Mouse (Mus musculus) MEL (cell line): ENCODE measurements around the gene Tiam1. TPM values are rescaled to one million over a fixed set of nuclear protein-coding genes. Genes with fewer than 3 reads are reported as not detected.

Experiments used
- DNase-seq: peaks from one replicate; pipeline ENCODE4 v3.0.0; 2011; ENCODE audit warnings: low read depth, low spot score
- H3K27ac ChIP-seq: 2 replicates; pipeline ENCODE4 v1.5.1; 2012; ENCODE audit warnings: low read depth, mild to moderate bottlenecking, control low read depth, low read length, moderate library complexity; ENCODE audit not compliant: control insufficient read depth
- H3K27me3 ChIP-seq, 2 experiments: fragments of 150-350 bp in 1 of 2; sonication (generic) in 1 of 2; 2 replicates each; pipeline ENCODE4 v1.6.1; 2012; ENCODE audit warnings: low read length in 2 of 2, mild to moderate bottlenecking in 2 of 2, improper control_type of control experiment in 1 of 2, moderate library complexity in 1 of 2; ENCODE audit not compliant: insufficient read depth in 2 of 2, control insufficient read depth in 1 of 2
- H3K36me3 ChIP-seq, 2 experiments: 2 replicates each; pipeline ENCODE4 v1.6.1; 2012 to 2014; ENCODE audit warnings: low read length in 2 of 2, improper control_type of control experiment in 1 of 2, inconsistent platforms in 1 of 2, mild to moderate bottlenecking in 1 of 2; ENCODE audit not compliant: insufficient read depth in 2 of 2, control insufficient read depth in 1 of 2
- H3K4me1 ChIP-seq, 2 experiments: fragments of 150-350 bp in 1 of 2; sonication (generic) in 1 of 2; 2 replicates each; pipeline ENCODE4 v1.6.1; 2012; ENCODE audit warnings: low read length in 2 of 2, improper control_type of control experiment in 1 of 2, mild to moderate bottlenecking in 1 of 2; ENCODE audit not compliant: insufficient read depth in 2 of 2, control insufficient read depth in 1 of 2
- H3K4me3 ChIP-seq, 2 experiments: fragments of 150-350 bp in 1 of 2; sonication (generic) in 1 of 2; 2 replicates each; pipeline ENCODE4 v1.5.1; 2012; ENCODE audit warnings: low read depth in 2 of 2, low read length in 2 of 2, mild to moderate bottlenecking in 2 of 2, moderate library complexity in 2 of 2, control low read depth in 1 of 2, improper control_type of control experiment in 1 of 2; ENCODE audit not compliant: control insufficient read depth in 1 of 2, insufficient read depth in 1 of 2
- H3K79me2 ChIP-seq: 2 replicates; pipeline ENCODE4 v1.6.1; 2012; ENCODE audit warnings: mild to moderate bottlenecking, low read length, moderate library complexity; ENCODE audit not compliant: control insufficient read depth, poor library complexity, insufficient read depth
- H3K9ac ChIP-seq: 2 replicates; pipeline ENCODE4 v1.6.1; 2012; ENCODE audit warnings: low read depth, mild to moderate bottlenecking, control low read depth, low read length, moderate library complexity; ENCODE audit not compliant: control insufficient read depth, poor library complexity, severe bottlenecking
- H3K9me3 ChIP-seq: fragments of 150-350 bp; sonication (generic); replicated peaks from 2 replicates; pipeline ENCODE4 v1.6.1; 2012; ENCODE audit warnings: mild to moderate bottlenecking, low read length, improper control_type of control experiment, moderate library complexity; ENCODE audit not compliant: insufficient read depth
- BHLHE40 ChIP-seq: IDR thresholded peaks from 2 replicates; pipeline ENCODE4 v1.6.1; 2012; ENCODE audit warnings: low read depth, mild to moderate bottlenecking, inconsistent platforms, low read length, improper control_type of control experiment, borderline replicate concordance
- E2F4 ChIP-seq: IDR thresholded peaks from 2 replicates; pipeline ENCODE4 v1.6.1; 2011; ENCODE audit warnings: low read depth, low read length, improper control_type of control experiment, borderline replicate concordance
- ETS1 ChIP-seq: IDR thresholded peaks from 2 replicates; pipeline ENCODE4 v1.6.1; 2012; ENCODE audit warnings: low read depth, mild to moderate bottlenecking, inconsistent platforms, low read length, improper control_type of control experiment, moderate library complexity
- GATA1 ChIP-seq: IDR thresholded peaks from 2 replicates; pipeline ENCODE4 v1.6.1; 2011; ENCODE audit warnings: low read depth, low read length, improper control_type of control experiment
- HCFC1 ChIP-seq: IDR thresholded peaks from 2 replicates; pipeline ENCODE4 v1.6.1; 2012; ENCODE audit warnings: low read depth, mild to moderate bottlenecking, inconsistent platforms, low read length, improper control_type of control experiment, moderate library complexity
- KAT2A ChIP-seq: conservative IDR thresholded peaks from 2 replicates; pipeline ENCODE4 v1.6.1; 2012; ENCODE audit warnings: low read depth, low read length, improper control_type of control experiment, inconsistent platforms
- MAFK ChIP-seq: IDR thresholded peaks from 2 replicates; pipeline ENCODE4 v1.6.1; 2011; ENCODE audit warnings: low read depth, mild to moderate bottlenecking, low read length, improper control_type of control experiment, borderline replicate concordance
- MEF2A ChIP-seq: IDR thresholded peaks from 2 replicates; pipeline ENCODE4 v1.6.1; 2014; ENCODE audit warnings: low read depth, mild to moderate bottlenecking, inconsistent platforms, low read length, improper control_type of control experiment; ENCODE audit not compliant: poor library complexity, insufficient replicate concordance, severe bottlenecking; ENCODE audit errors: extremely low read depth
- MYB ChIP-seq: IDR thresholded peaks from 2 replicates; pipeline ENCODE4 v1.6.1; 2011; ENCODE audit warnings: mild to moderate bottlenecking, low read depth, low read length, improper control_type of control experiment
- NRF1 ChIP-seq: IDR thresholded peaks from 2 replicates; pipeline ENCODE4 v1.6.1; 2014; ENCODE audit warnings: low read depth, mild to moderate bottlenecking, inconsistent platforms, low read length, improper control_type of control experiment, moderate library complexity; ENCODE audit not compliant: poor library complexity, insufficient read depth, severe bottlenecking
- POLR2AphosphoS2 ChIP-seq: IDR thresholded peaks from 2 replicates; pipeline ENCODE4 v1.6.1; 2011; ENCODE audit warnings: low read length, improper control_type of control experiment
- RAD21 ChIP-seq: IDR thresholded peaks from 2 replicates; pipeline ENCODE4 v1.6.1; 2011; ENCODE audit warnings: mild to moderate bottlenecking, low read depth, low read length, improper control_type of control experiment
- RCOR1 ChIP-seq: IDR thresholded peaks from 2 replicates; pipeline ENCODE4 v1.6.1; 2012; ENCODE audit warnings: low read depth, mild to moderate bottlenecking, inconsistent platforms, low read length, improper control_type of control experiment
- TBP ChIP-seq: IDR thresholded peaks from 2 replicates; pipeline ENCODE4 v1.8.0; 2011; ENCODE audit warnings: low read depth, low read length, improper control_type of control experiment
- USF2 ChIP-seq, 2 experiments: IDR thresholded peaks; 2 replicates each; pipeline ENCODE4 v1.6.1; 2011 to 2012; ENCODE audit warnings: improper control_type of control experiment in 2 of 2, low read length in 2 of 2, borderline replicate concordance in 1 of 2, inconsistent platforms in 1 of 2, low read depth in 1 of 2, mild to moderate bottlenecking in 1 of 2; ENCODE audit not compliant: insufficient read depth in 1 of 2
- ZC3H11A ChIP-seq: IDR thresholded peaks from 2 replicates; pipeline ENCODE4 v1.6.1; 2012; ENCODE audit warnings: low read depth, mild to moderate bottlenecking, inconsistent platforms, low read length, improper control_type of control experiment
- ZKSCAN1 ChIP-seq: IDR thresholded peaks from 2 replicates; pipeline ENCODE4 v1.6.1; 2012; ENCODE audit warnings: low read depth, mild to moderate bottlenecking, inconsistent platforms, low read length, improper control_type of control experiment, moderate library complexity
- polyA plus RNA-seq, 2 experiments: library from polyadenylated mRNA; stranded (reverse) in 1 of 2; unstranded in 1 of 2; fragments of >175 nt in 1 of 2; fragments of >200 nt in 1 of 2; gene quantifications; 2 replicates each; pipeline versions ENCODE4 v1.2.1 to v1.2.4; 2012; ENCODE audit warnings: low replicate concordance in 2 of 2, low read depth in 1 of 2; ENCODE audit not compliant: insufficient read length in 2 of 2, insufficient read depth in 1 of 2, missing spikeins in 1 of 2
- total RNA-seq: library from RNA; depleted of rRNA; stranded (reverse); fragments of 300-350 nt; gene quantifications from 2 replicates; pipeline ENCODE4 v1.2.3, GENCODE M21; 2012

Tiam1 gene
- total and polyA plus RNA-seq, 3 experiments, result 15.0 to 23.9 (median 19.9) TPM

- Histone ChIP-seq H3K9me3 (no peaks in the 10 kb centered on the region), H3K4me1 (no peaks in the 10 kb centered on the region), H3K27ac (no peak overlapping the region), H3K36me3 (no peaks in the 10 kb centered on the region), H3K79me2 (no peaks in the 10 kb centered on the region; the same call in 1 of the 2 replicates), H3K4me3 (no peak overlapping the region), H3K9ac (no peak overlapping the region), H3K27me3 (no peaks in the 10 kb centered on the region)
- no peak for DNase-seq
- TF ChIP-seq MEF2A (no peak), RCOR1 (no peak), POLR2AphosphoS2 (no peak), KAT2A (no peak), RAD21 (no peak), USF2 (IDR thresholded peaks at IDR 0.05; ENCODE audit: borderline replicate concordance in 1 of 2, insufficient read depth in 1 of 2, low read depth in 1 of 2, low read length in 2 of 2) (no peak), ZC3H11A (no peak), MYB (no peak), MAFK (no peak)
These were observed 244.4 kb downstream of the Tiam1 start for GRCm38 (mm10) chr16:89899192-89899591.

DNA sequence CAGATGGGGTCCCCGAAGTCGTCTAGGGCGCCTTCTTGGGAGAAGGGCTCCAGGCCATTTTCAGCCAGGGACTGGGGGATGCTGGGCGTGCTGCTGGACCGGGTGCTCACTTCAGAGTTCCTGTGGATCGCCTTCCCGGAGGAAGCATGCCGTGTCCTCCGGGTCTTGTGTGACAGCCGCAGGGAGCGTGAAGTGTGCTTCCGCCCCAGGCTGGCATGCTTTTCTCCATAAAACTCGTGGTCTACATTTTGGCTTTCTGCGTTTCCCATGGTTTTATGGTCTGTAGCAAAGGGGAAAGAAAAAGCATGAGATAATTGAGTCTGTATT, 245.3 kb downstream of the Tiam1 start:
- Histone ChIP-seq H3K4me3 (no peak overlapping the region), H3K27me3 (no peaks in the 10 kb centered on the region), H3K9ac (no peak overlapping the region), H3K36me3 (no peaks in the 10 kb centered on the region), H3K79me2 (no peaks in the 10 kb centered on the region; the same call in 1 of the 2 replicates), H3K9me3 (no peaks in the 10 kb centered on the region), H3K4me1 (no peaks in the 10 kb centered on the region), H3K27ac (no peak overlapping the region)
- TF ChIP-seq E2F4 (no peak), ETS1 (no peak), HCFC1 (no peak), MYB (no peak), ZKSCAN1 (no peak), RCOR1 (no peak), NRF1 (no peak), TBP (no peak), BHLHE40 (no peak), GATA1 (no peak)
- no peak for DNase-seq
